In the genomic region with DNA sequence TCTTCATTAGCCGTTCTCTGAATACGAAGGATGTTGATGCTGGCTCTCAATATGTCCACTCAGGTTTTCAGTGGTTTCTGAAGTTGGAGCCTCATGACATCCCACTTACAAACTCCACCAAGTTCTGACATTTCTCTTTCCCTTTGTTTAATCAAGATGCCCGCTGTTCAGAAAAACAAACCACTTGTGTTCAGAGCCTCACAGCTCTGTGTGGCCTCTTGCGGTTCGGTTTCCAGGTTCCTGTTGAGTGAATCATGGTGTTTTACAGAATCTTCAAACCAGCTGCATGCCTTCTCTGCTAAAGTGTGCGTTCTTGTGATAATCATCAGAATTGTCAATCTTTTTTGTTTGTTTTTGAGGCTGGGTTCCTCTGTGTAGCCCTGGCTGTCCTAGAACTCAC, we compare ENCODE assay signal across 20 mouse cellular contexts. TPM values are rescaled to one million over a fixed set of nuclear protein-coding genes. Genes with fewer than 3 reads are reported as not detected.
DNase-seq lines count a peak whose midpoint lies in the region; ATAC-seq and TF ChIP-seq lines count a peak whose summit lies in the region.
"Had no signal": no experiment of that assay in that cellular context is flagged by ENCODE, and none has a peak within 500 bp of the region (broad histone marks: within the 10 kb centered on the region; RNA-seq: fewer than 3 reads in every experiment).

No protein-coding gene starts in this region.

- peak overlapping the region; percentile 42; the same call in 1 of the 2 replicates for H3K27ac ChIP-seq in thymus, adult 2 months (ENCODE audit: control insufficient read depth, insufficient read depth, low read length)
- H3K27ac ChIP-seq in embryonic fibroblast, embryonic 13.5 days (ENCODE audit: insufficient read depth, low read length): peak overlapping the region; percentile 13; the same call in 1 of the 2 replicates
- no peak overlapping the region for H3K27ac ChIP-seq in midbrain, embryonic 15.5 days
- H3K27ac ChIP-seq: heart, embryonic 15.5 days; limb, embryonic 15.5 days had no signal

- no peak overlapping the region for H3K9ac ChIP-seq in midbrain, embryonic 15.5 days
- H3K9ac ChIP-seq: heart, embryonic 15.5 days; limb, embryonic 15.5 days had no signal

- peaks cover 12% of the 10 kb centered on the region; the same call in 1 of the 2 replicates for H3K4me1 ChIP-seq in thymus, adult 2 months (replicated peaks; ENCODE audit: control insufficient read depth, insufficient read depth, low read length)
- peaks cover 2% of the 10 kb centered on the region; the same call in 1 of the 2 replicates for H3K4me1 ChIP-seq in embryonic fibroblast, embryonic 13.5 days (ENCODE audit: control insufficient read depth, insufficient read depth, low read length)
- no peaks in the 10 kb centered on the region for H3K4me1 ChIP-seq in midbrain, embryonic 15.5 days
- H3K4me1 ChIP-seq: limb, embryonic 15.5 days had no signal

- TF ChIP-seq POLR2A in thymus, adult 2 months (IDR thresholded peaks at IDR 0.05; ENCODE audit: control insufficient read depth, extremely low read depth, insufficient read depth, low read length, poor library complexity): no peak
- TF ChIP-seq POLR2A in embryonic fibroblast, embryonic 13.5 days (IDR thresholded peaks at IDR 0.05; ENCODE audit: low read depth, low read length): no peak

- no peaks in the 10 kb centered on the region for H3K36me3 ChIP-seq in thymus, adult 2 months (ENCODE audit: control insufficient read depth, insufficient read depth, low read length)
- no peaks in the 10 kb centered on the region for H3K36me3 ChIP-seq in midbrain, embryonic 15.5 days (replicated peaks)
- H3K36me3 ChIP-seq: heart, embryonic 15.5 days; limb, embryonic 15.5 days had no signal

- no peak overlapping the region for H3K4me2 ChIP-seq in midbrain, embryonic 15.5 days
- H3K4me2 ChIP-seq: heart, embryonic 15.5 days; limb, embryonic 15.5 days had no signal

- H3K27me3 ChIP-seq in thymus, adult 2 months (ENCODE audit: control insufficient read depth, insufficient read depth, low read length): no peaks in the 10 kb centered on the region
- H3K27me3 ChIP-seq in midbrain, embryonic 15.5 days (replicated peaks): no peaks in the 10 kb centered on the region
- H3K27me3 ChIP-seq: heart, embryonic 15.5 days; limb, embryonic 15.5 days had no signal

- H3K9me3 ChIP-seq in midbrain, embryonic 15.5 days: no peaks in the 10 kb centered on the region
- H3K9me3 ChIP-seq: heart, embryonic 15.5 days; limb, embryonic 15.5 days had no signal

- no peak overlapping the region for H3K4me3 ChIP-seq in thymus, adult 2 months (ENCODE audit: control insufficient read depth, insufficient read depth, low read length)
- no peak overlapping the region for H3K4me3 ChIP-seq in embryonic fibroblast, embryonic 13.5 days (ENCODE audit: insufficient read depth, low read length)
- no peak overlapping the region for H3K4me3 ChIP-seq in midbrain, embryonic 15.5 days
- H3K4me3 ChIP-seq: erythroblast, embryonic 14.5 days; heart, embryonic 15.5 days; limb, embryonic 15.5 days had no signal

- peak; percentile 34 for ATAC-seq in CD4-positive, CD25-positive, alpha-beta regulatory T cell, adult 4 months
- no peak for ATAC-seq in midbrain, embryonic 15.5 days (replicated peaks)
- ATAC-seq: forebrain, embryonic 16.5 days had no signal

- 56% methylated on average over 6 of the region's 6 CpGs for WGBS in thymus, adult 2 months
- 84% methylated on average over 6 of the region's 6 CpGs for WGBS in midbrain, embryonic 15.5 days

- TF ChIP-seq CTCF in thymus, adult 2 months (IDR thresholded peaks at IDR 0.05; ENCODE audit: borderline replicate concordance, control insufficient read depth, extremely low read depth, insufficient read depth, low read length, poor library complexity): no peak
- no peak for TF ChIP-seq CTCF in embryonic fibroblast, embryonic 13.5 days (IDR thresholded peaks at IDR 0.05; ENCODE audit: borderline replicate concordance, insufficient read depth, low read length)

- DNase-seq in thymus, adult 2 months: no peak
- no peak for DNase-seq in thymus, postnatal 10 days (ENCODE audit: low spot score in 2 of 2)
- DNase-seq in heart, postnatal 4 days: no peak
- no peak for DNase-seq in adrenal gland, postnatal 4 days (ENCODE audit: low spot score in 2 of 2)
- DNase-seq: cerebellum, adult 11 months; cerebellum, postnatal 14 days; embryo, embryonic 11 days; heart, adult 18-20 months; kidney, adult 9 months; kidney, postnatal 4 days; layer of hippocampus, postnatal 36 days; lung, postnatal 14 days; right cerebral cortex, adult 18-20 months had no signal

RNA-seq across cellular contexts. Expression of a gene that starts 11.3 kb away (rescaled TPM):
- 120 and 142 TPM in 2 replicates for polyA plus RNA-seq in thymus, adult 2 months (2012; rRNA removed)
- 10 to 100 TPM; 21.1 to 34.3 TPM for polyA plus RNA-seq in CD4-positive, CD25-positive, alpha-beta regulatory T cell, adult 4 months (2017; shearing (Covaris generic))
- polyA plus RNA-seq in embryonic fibroblast, embryonic 13.5 days (2011; ENCODE audit: insufficient read length, low read depth, missing spikeins): 168 and 174 TPM in 2 replicates
- 100 to 1,000 TPM; 112 to 118 TPM for total RNA-seq in heart, postnatal 4 days (2021)
- total RNA-seq in adrenal gland, postnatal 4 days (2021): 100 to 1,000 TPM; 171 to 179 TPM
- polyA plus RNA-seq in midbrain, embryonic 15.5 days (2015; fragmentation: Nextera tagmentation; extraction: Ambion mirVana): 10.7 and 11.0 TPM in 2 replicates
